In genomic region chr13:40899994-40900970, GRCm38 (mm10) we compare ENCODE assay signal across 13 mouse cellular contexts. TPM values are rescaled to one million over a fixed set of nuclear protein-coding genes. Genes with fewer than 3 reads are reported as not detected.
DNase-seq lines count a peak whose midpoint lies in the region; ATAC-seq and TF ChIP-seq lines count a peak whose summit lies in the region.
"Had no signal": no experiment of that assay in that cellular context is flagged by ENCODE, and none has a peak within 500 bp of the region (broad histone marks: within the 10 kb centered on the region; RNA-seq: fewer than 3 reads in every experiment).

No protein-coding gene starts in this region.

- peaks cover 5% of the 10 kb centered on the region; the same call in 1 of the 2 replicates for H3K4me1 ChIP-seq in lung, postnatal 0 days (ENCODE audit: insufficient read depth, low read depth, low read length)
- H3K4me1 ChIP-seq in brown adipose tissue, adult 24 weeks (ENCODE audit: control insufficient read depth, insufficient read depth, insufficient read length, low read length): peaks cover 14% of the 10 kb centered on the region
- peaks cover 17% of the 10 kb centered on the region for H3K4me1 ChIP-seq in embryonic fibroblast, embryonic 13.5 days (ENCODE audit: control insufficient read depth, insufficient read depth, low read length)
- peaks cover 5% of the 10 kb centered on the region; the same call in 1 of the 2 replicates for H3K4me1 ChIP-seq in small intestine, adult 2 months (ENCODE audit: control insufficient read depth, insufficient read depth, insufficient read length, low read length)
- no peaks in the 10 kb centered on the region for H3K4me1 ChIP-seq in forebrain, postnatal 0 days (ENCODE audit: insufficient read depth)

- no peak overlapping the region for H3K9ac ChIP-seq in lung, postnatal 0 days (replicated peaks; ENCODE audit: low read depth)
- H3K9ac ChIP-seq in forebrain, postnatal 0 days: no peak overlapping the region

- no peaks in the 10 kb centered on the region for H3K27me3 ChIP-seq in lung, postnatal 0 days (replicated peaks; ENCODE audit: insufficient read depth, low read length)
- no peaks in the 10 kb centered on the region for H3K27me3 ChIP-seq in small intestine, adult 2 months (ENCODE audit: control insufficient read depth, insufficient read depth, low read length)
- no peaks in the 10 kb centered on the region for H3K27me3 ChIP-seq in forebrain, postnatal 0 days (ENCODE audit: insufficient read depth, low read length)

- ATAC-seq in lung, postnatal 0 days: peak; percentile 40
- ATAC-seq in forebrain, postnatal 0 days: no peak
- ATAC-seq: activated CD4-positive, CD25-positive, alpha-beta regulatory T cell, adult 4 months; inflammation-experienced regulatory T-cells, adult 6 months had no signal

- H3K4me2 ChIP-seq in lung, postnatal 0 days (replicated peaks; ENCODE audit: low read depth, low read length): no peak overlapping the region
- no peak overlapping the region for H3K4me2 ChIP-seq in forebrain, postnatal 0 days (ENCODE audit: low read depth)

- H3K9me3 ChIP-seq in lung, postnatal 0 days (ENCODE audit: low read length): no peaks in the 10 kb centered on the region
- H3K9me3 ChIP-seq in forebrain, postnatal 0 days (ENCODE audit: low read length): no peaks in the 10 kb centered on the region
- H3K9me3 ChIP-seq: forebrain, embryonic 10.5 days; limb, embryonic 10.5 days had no signal

- 62% methylated on average over 15 of the region's 15 CpGs for WGBS in lung, postnatal 0 days
- WGBS in small intestine, adult 2 months: 75% methylated on average over 15 of the region's 15 CpGs
- 85% methylated on average over 15 of the region's 15 CpGs for WGBS in forebrain, postnatal 0 days

- no peak for TF ChIP-seq EP300 in lung, postnatal 0 days (IDR thresholded peaks at IDR 0.05)

- no peak for TF ChIP-seq CTCF in lung, postnatal 0 days (IDR thresholded peaks at IDR 0.05)
- no peak for TF ChIP-seq CTCF in embryonic fibroblast, embryonic 13.5 days (IDR thresholded peaks at IDR 0.05; ENCODE audit: borderline replicate concordance, insufficient read depth, low read length)
- TF ChIP-seq CTCF in small intestine, adult 2 months (IDR thresholded peaks at IDR 0.05; ENCODE audit: extremely low read depth, insufficient read length, insufficient replicate concordance, low read depth, low read length): no peak
- TF ChIP-seq CTCF in forebrain, postnatal 0 days (IDR thresholded peaks at IDR 0.05; ENCODE audit: low read depth): no peak

- H3K27ac ChIP-seq in lung, postnatal 0 days (ENCODE audit: low read length): no peak overlapping the region
- H3K27ac ChIP-seq in brown adipose tissue, adult 24 weeks (replicated peaks; ENCODE audit: low read depth, low read length): peak overlapping the region; percentile 68
- peak overlapping the region; percentile 77 for H3K27ac ChIP-seq in embryonic fibroblast, embryonic 13.5 days (ENCODE audit: insufficient read depth, low read length)
- H3K27ac ChIP-seq in small intestine, adult 2 months (ENCODE audit: insufficient read depth, low read depth, low read length): peak overlapping the region; percentile 21; the same call in 1 of the 2 replicates
- no peak overlapping the region for H3K27ac ChIP-seq in forebrain, postnatal 0 days (ENCODE audit: low read depth, low read length)
- H3K27ac ChIP-seq: forebrain, embryonic 10.5 days; limb, embryonic 10.5 days had no signal

- TF ChIP-seq POLR2A in embryonic fibroblast, embryonic 13.5 days (IDR thresholded peaks at IDR 0.05; ENCODE audit: low read depth, low read length): no peak
- TF ChIP-seq POLR2A in small intestine, adult 2 months (IDR thresholded peaks at IDR 0.05; ENCODE audit: low read depth, low read length): no peak

- no peak overlapping the region for H3K4me3 ChIP-seq in lung, postnatal 0 days (ENCODE audit: low read depth, low read length)
- no peak overlapping the region for H3K4me3 ChIP-seq in brown adipose tissue, adult 24 weeks (ENCODE audit: insufficient read depth, low read depth, low read length)
- no peak overlapping the region for H3K4me3 ChIP-seq in embryonic fibroblast, embryonic 13.5 days (ENCODE audit: insufficient read depth, low read length)
- H3K4me3 ChIP-seq in small intestine, adult 2 months (ENCODE audit: low read depth, low read length): no peak overlapping the region
- no peak overlapping the region for H3K4me3 ChIP-seq in forebrain, postnatal 0 days (ENCODE audit: low read depth, low read length)
- H3K4me3 ChIP-seq: forebrain, embryonic 10.5 days; limb, embryonic 10.5 days had no signal

- DNase-seq in lung, postnatal 0 days (ENCODE audit: low spot score): peak; percentile 51
- DNase-seq in lung, adult 18-20 months: no peak
- no peak for DNase-seq in forebrain, postnatal 0 days
- no peak for DNase-seq in kidney, postnatal 10 days
- DNase-seq: cerebellum, postnatal 36 days; right cerebral cortex, postnatal 4 days had no signal

- no peaks in the 10 kb centered on the region for H3K36me3 ChIP-seq in lung, postnatal 0 days (ENCODE audit: insufficient read depth, low read length)
- H3K36me3 ChIP-seq in small intestine, adult 2 months (ENCODE audit: control insufficient read depth, insufficient read depth, low read length): 0 out of 2 replicates have a peak, but pooled peaks cover 1% of the 10 kb centered on the region
- H3K36me3 ChIP-seq in forebrain, postnatal 0 days (ENCODE audit: insufficient read depth): no peaks in the 10 kb centered on the region
- H3K36me3 ChIP-seq: forebrain, embryonic 10.5 days; limb, embryonic 10.5 days had no signal

RNA-seq across cellular contexts. Expression of gene Gcnt2, which starts 40.7 kb away (rescaled TPM):
- polyA plus RNA-seq in lung, postnatal 0 days (2015; fragmentation: Nextera tagmentation; extraction: Ambion mirVana): 10.8 and 10.9 TPM in 2 replicates
- 5.3 and 7.0 TPM in 2 replicates for polyA plus RNA-seq in brown adipose tissue, adult 24 weeks (2012; ENCODE audit: insufficient read depth, insufficient read length, missing spikeins)
- polyA plus RNA-seq in embryonic fibroblast, embryonic 13.5 days (2011; ENCODE audit: insufficient read length, low read depth, missing spikeins): 12.5 and 12.8 TPM in 2 replicates
- 2.2 and 3.8 TPM in 2 replicates for polyA plus RNA-seq in small intestine, adult 2 months (2012; rRNA removed)
- 8.2 and 9.2 TPM in 2 replicates for total RNA-seq in forebrain, postnatal 0 days (2014; rRNA removed)
- polyA plus RNA-seq in forebrain, postnatal 0 days (2015; fragmentation: Nextera tagmentation; extraction: Ambion mirVana): 3.3 and 3.4 TPM in 2 replicates

Comparison
In these comparisons a context has a peak if more than half of its experiments do, and no peak if none do; other contexts are left out.
1. H3K27ac ChIP-seq: peak in brown adipose tissue, adult 24 weeks (single experiment), embryonic fibroblast, embryonic 13.5 days (single experiment) and small intestine, adult 2 months (single experiment); none in lung, postnatal 0 days (single experiment) and forebrain, postnatal 0 days (single experiment).